Mouse (Mus musculus): ENCODE measurements around the gene Zmynd8. TPM values are rescaled to one million over a fixed set of nuclear protein-coding genes. Genes with fewer than 3 reads are reported as not detected.
A peak's percentile ranks its signal among the peaks of the same experiment; 100 is the strongest.
"Not testable (repeated sequence)": the region's sequence is repeated elsewhere in the genome, so short reads cannot be mapped to it uniquely, and the experiment has no call there.

Gene Zmynd8
- polyA plus RNA-seq, 1 experiment from 2014 or later, result 82.2 TPM

DNA sequence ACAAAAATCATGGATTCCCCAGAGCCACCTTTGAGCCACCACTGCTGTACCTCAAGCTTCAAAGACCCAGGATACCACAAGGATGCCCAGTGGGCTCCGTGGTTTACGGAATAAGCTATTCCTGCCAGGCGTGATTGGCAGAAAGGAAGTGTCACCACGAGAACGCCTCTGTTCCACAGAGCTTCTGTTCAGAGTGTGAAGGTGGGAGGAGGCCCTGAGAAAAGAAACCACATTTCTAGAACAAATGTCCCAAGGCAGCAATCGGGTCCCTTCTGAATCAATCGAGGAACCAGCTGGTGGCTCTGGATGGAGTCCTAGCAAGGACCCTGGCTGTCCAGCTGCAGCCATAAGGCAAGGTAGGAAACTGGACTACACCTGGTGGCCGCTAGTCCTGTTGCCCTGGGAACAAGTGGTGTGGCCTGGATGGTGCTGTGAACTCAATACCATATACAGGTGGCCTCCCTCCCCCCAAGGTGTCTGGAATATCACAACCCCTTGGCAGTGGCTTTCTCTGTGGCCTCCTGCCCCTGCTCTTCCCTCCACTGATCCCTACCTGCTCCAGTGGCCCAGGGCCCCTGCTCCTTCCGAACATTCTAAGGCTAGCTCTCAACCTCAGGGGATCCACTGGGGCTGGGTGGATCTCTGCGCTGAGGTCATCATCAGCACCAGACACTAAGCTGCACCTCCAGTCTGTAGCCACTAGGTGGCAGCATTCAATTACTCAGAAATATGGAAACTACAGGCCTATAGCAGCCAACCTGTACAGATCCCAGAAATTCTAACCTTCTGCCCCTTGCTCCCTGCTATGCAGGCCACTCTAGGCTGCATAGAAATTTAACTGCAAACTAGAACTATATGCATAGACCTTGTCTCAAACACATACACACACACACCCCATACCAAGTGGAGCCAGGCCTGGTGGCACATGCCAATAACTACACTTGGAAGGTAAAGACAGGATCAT lies 79.5 kb downstream of the Zmynd8 start:
- H3K4me2 ChIP-seq, result no peak overlapping the region
- peak overlapping the region; percentile 74; the same call in 1 of the 2 replicates for H3K27ac ChIP-seq
- no peak overlapping the region for H3K4me3 ChIP-seq
- no peak overlapping the region for H3K9ac ChIP-seq
- no peaks in the 10 kb centered on the region for H3K27me3 ChIP-seq
- 75% methylated on average over 10 of the region's 10 CpGs for whole genome bisulfite sequencing
- H3K9me3 ChIP-seq, result no peaks in the 10 kb centered on the region
- H3K36me3 ChIP-seq, result peaks cover 76% of the 10 kb centered on the region
- H3K4me1 ChIP-seq (replicated peaks), result peaks cover 41% of the 10 kb centered on the region
- peak; percentile 61 for ATAC-seq (ENCODE audit: low FRiP score)

GRCm38 (mm10) chr2:165818570-165818969 lies 80.2 kb downstream of the Zmynd8 start:
- H3K4me2 ChIP-seq, result no peak overlapping the region
- no peak for ATAC-seq (ENCODE audit: low FRiP score)
- WGBS, result 93% methylated on average over 6 of the region's 6 CpGs
- no peak overlapping the region for H3K27ac ChIP-seq
- H3K4me3 ChIP-seq, result no peak overlapping the region
- no peak overlapping the region for H3K9ac ChIP-seq
- H3K9me3 ChIP-seq, result no peaks in the 10 kb centered on the region
- no peaks in the 10 kb centered on the region for H3K27me3 ChIP-seq
- peaks cover 47% of the 10 kb centered on the region for H3K4me1 ChIP-seq (replicated peaks)
- peaks cover 77% of the 10 kb centered on the region for H3K36me3 ChIP-seq

DNA sequence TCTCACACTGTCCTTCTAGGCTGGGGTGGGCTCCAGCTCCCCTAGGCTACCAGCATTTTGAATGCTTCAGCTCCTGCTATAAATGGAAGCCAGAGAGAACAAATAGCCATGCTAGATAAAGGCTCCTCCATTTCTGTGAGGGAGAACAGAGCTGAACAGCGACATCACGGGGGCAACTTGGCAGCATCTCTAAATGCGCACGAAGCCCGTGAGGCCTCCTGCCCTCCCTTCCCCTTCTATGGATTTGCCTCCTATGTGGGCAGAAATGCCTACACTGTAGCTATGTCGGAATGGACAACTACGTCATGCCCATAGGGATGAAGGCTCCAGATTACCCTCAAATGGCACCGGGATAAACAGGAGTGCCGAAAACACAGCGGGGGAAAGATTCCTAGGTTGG lies 81.4 kb downstream of the Zmynd8 start:
- H3K4me2 ChIP-seq, result no peak overlapping the region
- 85% methylated on average over 10 of the region's 10 CpGs for WGBS
- no peak for ATAC-seq (ENCODE audit: low FRiP score)
- no peak overlapping the region for H3K4me3 ChIP-seq
- no peaks in the 10 kb centered on the region for H3K9me3 ChIP-seq
- no peaks in the 10 kb centered on the region for H3K27me3 ChIP-seq
- peaks cover 43% of the 10 kb centered on the region for H3K4me1 ChIP-seq (replicated peaks)
- H3K9ac ChIP-seq, result peak overlapping the region; percentile 30; the same call in 1 of the 2 replicates
- H3K36me3 ChIP-seq, result peaks cover 78% of the 10 kb centered on the region
- H3K27ac ChIP-seq, result 0 out of 2 replicates have a peak overlapping the region, but pooled peaks have one; percentile 77

GRCm38 (mm10) chr2:165815103-165815880 lies 83.5 kb downstream of the Zmynd8 start:
- Histone ChIP-seq H3K4me1 (replicated peaks) (peaks cover 39% of the 10 kb centered on the region), H3K36me3 (peaks cover 81% of the 10 kb centered on the region)

GRCm38 (mm10) chr2:165812889-165813288 lies 85.9 kb downstream of the Zmynd8 start:
- peaks cover 35% of the 10 kb centered on the region for H3K4me1 ChIP-seq (replicated peaks)
- 73% methylated on average over 8 of the region's 8 CpGs for WGBS
- H3K27ac ChIP-seq, result peak overlapping the region; percentile 44; the same call in 1 of the 2 replicates
- no peaks in the 10 kb centered on the region for H3K27me3 ChIP-seq
- no peak overlapping the region for H3K9ac ChIP-seq
- peaks cover 92% of the 10 kb centered on the region for H3K36me3 ChIP-seq
- H3K4me2 ChIP-seq, result no peak overlapping the region
- ATAC-seq (ENCODE audit: low FRiP score), result no peak
- no peak overlapping the region for H3K4me3 ChIP-seq
- no peaks in the 10 kb centered on the region for H3K9me3 ChIP-seq

More at GRCm38 (mm10) chr2:165815103-165815880, 83.5 kb downstream of the Zmynd8 start:
- Histone ChIP-seq H3K27me3 (no peaks in the 10 kb centered on the region), H3K4me2 (no peak overlapping the region), H3K9ac (no peak overlapping the region), H3K27ac (peak overlapping the region; percentile 77), H3K9me3 (no peaks in the 10 kb centered on the region), H3K4me3 (no peak overlapping the region)
- 70% methylated on average over 27 of the region's 28 CpGs for WGBS
- ATAC-seq (ENCODE audit: low FRiP score), result no peak

GRCm38 (mm10) chr2:165811536-165811935 lies 87.3 kb downstream of the Zmynd8 start:
- Histone ChIP-seq H3K27me3 (no peaks in the 10 kb centered on the region), H3K4me1 (replicated peaks) (peaks cover 25% of the 10 kb centered on the region), H3K9me3 (no peaks in the 10 kb centered on the region), H3K9ac (no peak overlapping the region), H3K36me3 (peaks cover 92% of the 10 kb centered on the region), H3K4me3 (no peak overlapping the region), H3K27ac (no peak overlapping the region), H3K4me2 (no peak overlapping the region)
- 65% methylated on average over 5 of the region's 5 CpGs for whole genome bisulfite sequencing
- no peak for ATAC-seq (ENCODE audit: low FRiP score)

DNA sequence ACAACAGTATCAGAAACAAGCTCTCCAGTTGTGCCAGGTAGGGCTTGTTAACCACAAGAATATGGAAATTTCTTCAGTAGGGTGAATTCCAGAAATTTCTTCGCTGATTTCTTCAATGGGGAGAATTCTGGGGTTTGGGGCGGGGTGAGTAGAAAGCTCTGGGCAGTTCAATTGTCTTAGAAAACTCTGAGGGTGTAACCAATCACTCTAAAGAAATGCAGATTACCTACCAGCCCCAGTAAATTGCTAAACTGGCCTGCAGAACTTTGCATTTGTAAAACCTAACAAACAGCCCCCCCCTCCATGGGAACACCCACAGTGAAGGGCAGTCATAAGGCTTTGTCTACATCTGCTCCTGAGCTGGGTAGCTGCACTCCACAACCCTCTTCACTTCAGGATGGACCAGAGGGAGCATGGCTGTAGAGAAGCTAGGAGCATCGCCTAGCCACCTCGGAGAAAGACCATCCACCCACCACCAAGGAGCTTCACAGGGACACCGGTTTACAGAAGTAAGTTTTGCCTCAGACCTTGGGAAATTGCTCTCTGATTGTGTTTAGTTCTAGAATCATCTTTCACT lies 88.8 kb downstream of the Zmynd8 start:
- Histone ChIP-seq H3K4me3 (no peak overlapping the region), H3K4me2 (no peak overlapping the region), H3K27me3 (no peaks in the 10 kb centered on the region), H3K9me3 (no peaks in the 10 kb centered on the region), H3K27ac (no peak overlapping the region), H3K9ac (no peak overlapping the region), H3K4me1 (replicated peaks) (peaks cover 10% of the 10 kb centered on the region), H3K36me3 (peaks cover 99% of the 10 kb centered on the region)
- ATAC-seq (ENCODE audit: low FRiP score), result no peak
- WGBS, result 73% methylated on average over 5 of the region's 5 CpGs

DNA sequence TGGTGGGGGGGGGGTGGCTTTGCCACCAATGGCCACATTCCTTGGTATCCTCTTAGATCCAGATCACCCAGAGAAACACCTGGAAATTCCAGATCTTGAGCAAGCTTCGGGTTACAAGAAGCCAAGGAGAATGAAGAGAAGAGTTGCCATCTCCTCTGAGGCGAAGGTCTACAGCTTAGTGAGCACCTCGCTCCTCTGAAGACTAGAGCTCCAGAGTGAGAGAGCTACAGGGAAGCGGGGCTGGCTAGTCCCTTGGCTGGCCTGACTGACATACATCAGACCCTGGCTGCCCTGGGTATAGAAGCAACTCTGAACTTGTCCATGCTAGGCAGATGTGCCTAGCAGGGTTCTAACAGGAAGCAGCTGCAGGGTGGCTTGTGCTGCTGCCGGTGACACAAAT lies 89.7 kb downstream of the Zmynd8 start:
- no peak overlapping the region for H3K4me2 ChIP-seq
- no peak overlapping the region for H3K9ac ChIP-seq
- no peak overlapping the region for H3K27ac ChIP-seq
- peaks cover 7% of the 10 kb centered on the region for H3K4me1 ChIP-seq (replicated peaks)
- H3K4me3 ChIP-seq, result no peak overlapping the region
- no peaks in the 10 kb centered on the region for H3K9me3 ChIP-seq
- 95% methylated on average over 5 of the region's 5 CpGs for WGBS
- ATAC-seq (ENCODE audit: low FRiP score), result no peak
- H3K27me3 ChIP-seq, result no peaks in the 10 kb centered on the region
- peaks cover 99% of the 10 kb centered on the region for H3K36me3 ChIP-seq

DNA sequence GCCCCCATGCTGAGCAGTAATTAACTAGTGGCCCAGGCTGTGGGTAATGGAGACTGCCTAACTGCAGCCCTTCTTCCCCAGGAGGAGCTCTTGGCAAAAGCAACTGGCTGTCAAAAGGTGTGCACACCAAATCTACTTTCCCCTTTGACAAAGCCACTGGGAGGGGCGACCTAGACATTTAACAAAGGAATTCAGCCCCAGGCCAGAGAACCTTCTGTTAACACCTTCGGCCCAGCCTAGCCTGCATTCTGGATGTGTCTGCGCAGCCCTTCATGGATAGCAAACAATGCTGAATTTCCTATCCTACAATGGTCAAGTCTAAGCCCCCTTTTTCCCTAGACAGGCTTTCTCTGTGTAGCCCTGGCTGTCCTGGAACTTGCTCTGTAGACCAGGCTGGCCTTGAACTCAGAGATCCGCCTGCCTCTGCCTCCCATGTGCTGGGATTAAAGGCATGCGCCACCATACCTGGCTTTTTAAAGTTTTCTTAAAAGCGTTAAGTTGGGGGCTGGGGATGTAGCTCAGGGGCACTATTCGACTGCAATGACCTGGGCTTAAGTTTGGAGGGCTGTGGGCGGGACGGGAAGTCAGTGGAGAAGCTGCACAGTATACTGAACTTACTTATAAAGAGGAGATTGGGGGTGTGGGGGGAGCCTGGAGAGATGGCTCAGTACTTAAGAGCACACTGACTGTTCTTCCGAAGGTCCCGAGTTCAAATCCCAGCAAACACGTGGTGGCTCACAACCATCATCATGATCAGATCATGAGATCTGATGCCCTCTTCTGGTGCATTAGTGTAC lies 90.4 kb downstream of the Zmynd8 start:
- H3K27me3 ChIP-seq, result no peaks in the 10 kb centered on the region
- H3K9me3 ChIP-seq, result no peaks in the 10 kb centered on the region
- no peak for ATAC-seq (ENCODE audit: low FRiP score)
- H3K9ac ChIP-seq, result no peak overlapping the region
- H3K36me3 ChIP-seq, result peaks cover 92% of the 10 kb centered on the region
- no peak overlapping the region for H3K27ac ChIP-seq
- H3K4me1 ChIP-seq (replicated peaks), result peaks cover under 1% of the 10 kb centered on the region; the same call in 1 of the 2 replicates
- no peak overlapping the region for H3K4me3 ChIP-seq
- WGBS, result 97% methylated on average over 12 of the region's 12 CpGs
- no peak overlapping the region for H3K4me2 ChIP-seq

- WGBS, result 91% methylated on average over 3 of the region's 3 CpGs
- H3K27ac ChIP-seq; ATAC-seq (ENCODE audit: low FRiP score); H3K4me2 ChIP-seq; H3K9me3 ChIP-seq; H3K27me3 ChIP-seq; H3K4me1 ChIP-seq (replicated peaks); H3K9ac ChIP-seq; H3K4me3 ChIP-seq: not testable (repeated sequence)
- peaks cover 76% of the 10 kb centered on the region for H3K36me3 ChIP-seq
Measured at GRCm38 (mm10) chr2:165800174-165800573, 98.6 kb downstream of the Zmynd8 start.

GRCm38 (mm10) chr2:165797876-165798275 lies 100.9 kb downstream of the Zmynd8 start:
- Histone ChIP-seq H3K27ac (no peak overlapping the region), H3K9me3 (no peaks in the 10 kb centered on the region), H3K9ac (no peak overlapping the region), H3K27me3 (no peaks in the 10 kb centered on the region), H3K4me2 (no peak overlapping the region), H3K36me3 (peaks cover 85% of the 10 kb centered on the region), H3K4me1 (replicated peaks) (no peaks in the 10 kb centered on the region), H3K4me3 (no peak overlapping the region)
- no peak for ATAC-seq (ENCODE audit: low FRiP score)
- WGBS, result 65% methylated on average over 8 of the region's 8 CpGs

All from hindbrain, embryonic 13.5 days (tissue).